Mouse (Mus musculus) left cerebral cortex, adult 9 months (tissue): ENCODE results near the gene Pcbp2.

ENCODE experiments used
- DNase-seq, 2 experiments: peaks; one replicate each; pipeline ENCODE4 v3.0.0; 2022; ENCODE audit warnings: low spot score in 2 of 2

The Pcbp2 gene

GRCm38 (mm10) chr15:102463666-102464065, 6.7 kb upstream of the Pcbp2 start:
- no peak for DNase-seq

- DNase-seq = no peak
Observed at GRCm38 (mm10) chr15:102468675-102469370, 1.5 kb upstream of the Pcbp2 start.

- peak; percentile 23 to 67 for DNase-seq
Observed at GRCm38 (mm10) chr15:102470605-102471294, 411 bp downstream of the Pcbp2 start.

GRCm38 (mm10) chr15:102471295-102471645, 931 bp downstream of the Pcbp2 start:
- no peak for DNase-seq

GRCm38 (mm10) chr15:102471727-102472126, 1.4 kb downstream of the Pcbp2 start:
- no peak for DNase-seq

GRCm38 (mm10) chr15:102473246-102473645, 2.9 kb downstream of the Pcbp2 start:
- DNase-seq = no peak

- DNase-seq = no peak
Observed at GRCm38 (mm10) chr15:102474520-102474919, 4.2 kb downstream of the Pcbp2 start.

- DNase-seq = no peak
Observed at GRCm38 (mm10) chr15:102483136-102483535, 12.8 kb downstream of the Pcbp2 start.

GRCm38 (mm10) chr15:102485853-102486252, 15.5 kb downstream of the Pcbp2 start:
- no peak for DNase-seq

GRCm38 (mm10) chr15:102487664-102488063, 17.3 kb downstream of the Pcbp2 start:
- DNase-seq = no peak

- DNase-seq = no peak
Observed at GRCm38 (mm10) chr15:102498322-102498721, 28.0 kb downstream of the Pcbp2 start.

- no peak for DNase-seq
Observed at GRCm38 (mm10) chr15:102499370-102499769, 29.0 kb downstream of the Pcbp2 start.

- no peak for DNase-seq
Observed at GRCm38 (mm10) chr15:102499851-102500250, 29.5 kb downstream of the Pcbp2 start.

GRCm38 (mm10) chr15:102500479-102500878, 30.1 kb downstream of the Pcbp2 start:
- DNase-seq = no peak

- no peak for DNase-seq
Observed at GRCm38 (mm10) chr15:102501084-102501814, 30.9 kb downstream of the Pcbp2 start.

- no peak for DNase-seq
Observed at GRCm38 (mm10) chr15:102502254-102502840, 32.0 kb downstream of the Pcbp2 start.

GRCm38 (mm10) chr15:102503447-102503846, 33.1 kb downstream of the Pcbp2 start, which contains the start of gene Gm10337:
Gene Gm10337 (plus strand): TSS chr15:102503722.
- DNase-seq = no peak

- DNase-seq = no peak
Observed at GRCm38 (mm10) chr15:102503924-102504782, 33.8 kb downstream of the Pcbp2 start.

- DNase-seq = no peak
Observed at GRCm38 (mm10) chr15:102505073-102505769, 34.9 kb downstream of the Pcbp2 start.

GRCm38 (mm10) chr15:102505770-102506463, 35.6 kb downstream of the Pcbp2 start:
- DNase-seq = no peak
